Mouse (Mus musculus) frontal cortex, adult 2 months (tissue): Measurements from ENCODE around the gene Oxsr1. TPM values are rescaled to one million over a fixed set of nuclear protein-coding genes. Genes with fewer than 3 reads are reported as not detected.
"Not testable (repeated sequence)": the region's sequence is repeated elsewhere in the genome, so short reads cannot be mapped to it uniquely, and the experiment has no call there.

ENCODE experiments used
- DNase-seq, 2 experiments: peaks; one replicate each; pipeline ENCODE4 v3.0.0; 2022; ENCODE audit warnings: low spot score in 1 of 2; ENCODE audit errors: extremely low spot score in 1 of 2
- polyA plus RNA-seq: library from polyadenylated mRNA; depleted of rRNA; stranded (reverse); fragments of >200 nt; gene quantifications from 2 replicates; pipeline ENCODE4 v1.2.3, GENCODE M21; 2012; rRNA removed

Oxsr1 gene
- 46.6 and 51.5 TPM in 2 replicates for polyA plus RNA-seq

- DNase-seq, result peak; percentile 99 to 100
These were observed at the start of gene Oxsr1 for GRCm38 (mm10) chr9:119322289-119323259. TSS of gene Oxsr1 (minus strand) at chr9:119322427.

GRCm38 (mm10) chr9:119371251-119371650 is 49.0 kb upstream of the Oxsr1 start:
- no peak for DNase-seq

GRCm38 (mm10) chr9:119370770-119371169 is 48.5 kb upstream of the Oxsr1 start:
- DNase-seq, result not testable (repeated sequence)

- no peak for DNase-seq
These were observed 46.1 kb upstream of the Oxsr1 start for GRCm38 (mm10) chr9:119368367-119368766.

GRCm38 (mm10) chr9:119365284-119365683 is 43.1 kb upstream of the Oxsr1 start, which contains the start of gene Slc22a14:
TSS of gene Slc22a14 (minus strand) at chr9:119365553.
- DNase-seq, result no peak

- no peak for DNase-seq
These were observed 41.0 kb upstream of the Oxsr1 start for GRCm38 (mm10) chr9:119363229-119363628.

GRCm38 (mm10) chr9:119361416-119361815 is 39.2 kb upstream of the Oxsr1 start:
- no peak for DNase-seq

GRCm38 (mm10) chr9:119358058-119358429 is 35.8 kb upstream of the Oxsr1 start:
- DNase-seq, result no peak

- peak; percentile 77 to 92 for DNase-seq
These were observed 35.3 kb upstream of the Oxsr1 start, which contains the start of gene Xylb for GRCm38 (mm10) chr9:119357331-119358057. TSS of gene Xylb (plus strand) at chr9:119357381.

- DNase-seq, result peak in 1 of 2 experiments; percentile 48
These were observed 33.7 kb upstream of the Oxsr1 start for GRCm38 (mm10) chr9:119355943-119356342.

- DNase-seq, result no peak
These were observed 31.7 kb upstream of the Oxsr1 start for GRCm38 (mm10) chr9:119353926-119354325.

- peak in 1 of 2 experiments; percentile 76 for DNase-seq
These were observed 29.8 kb upstream of the Oxsr1 start for GRCm38 (mm10) chr9:119352060-119352459.

- DNase-seq, result no peak
These were observed 28.9 kb upstream of the Oxsr1 start for GRCm38 (mm10) chr9:119350947-119351705.

- DNase-seq, result no peak
These were observed 28.3 kb upstream of the Oxsr1 start for GRCm38 (mm10) chr9:119350531-119350930.

GRCm38 (mm10) chr9:119346376-119346775 is 24.1 kb upstream of the Oxsr1 start:
- DNase-seq, result no peak

GRCm38 (mm10) chr9:119342728-119343127 is 20.5 kb upstream of the Oxsr1 start:
- no peak for DNase-seq

- DNase-seq, result peak; percentile 98
These were observed 18.9 kb upstream of the Oxsr1 start, which contains the start of gene Myd88 for GRCm38 (mm10) chr9:119340909-119341816. TSS of gene Myd88 (minus strand) at chr9:119341411.

- no peak for DNase-seq
These were observed 18.0 kb upstream of the Oxsr1 start for GRCm38 (mm10) chr9:119340212-119340580.

- DNase-seq, result peak in 1 of 2 experiments; percentile 30
These were observed 17.5 kb upstream of the Oxsr1 start, which contains the start of gene Acaa1a for GRCm38 (mm10) chr9:119339558-119340211. TSS of gene Acaa1a (plus strand) at chr9:119339676.
